In the genomic region with DNA sequence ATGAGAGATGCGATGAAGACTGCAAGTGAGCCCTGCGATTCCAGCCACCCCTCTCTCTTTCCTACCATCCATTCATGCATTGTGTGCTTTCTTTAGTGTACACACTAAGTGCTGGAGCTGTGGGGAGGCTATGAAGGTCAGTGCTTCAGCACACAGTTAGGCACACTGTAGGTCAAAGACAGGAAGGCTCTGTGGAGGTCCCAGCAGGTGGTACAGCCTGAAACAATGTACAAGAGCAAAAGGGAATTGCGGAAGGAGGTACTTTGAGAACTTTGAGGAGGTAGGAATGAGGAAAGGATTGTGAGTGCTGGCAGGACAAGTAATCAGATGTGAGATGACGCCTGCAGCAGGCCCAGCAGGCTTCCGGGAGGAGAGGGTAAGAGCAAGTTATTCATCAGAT, we compare ENCODE assay signal across 23 mouse cellular contexts. TPM values are rescaled to one million over a fixed set of nuclear protein-coding genes. Genes with fewer than 3 reads are reported as not detected.
DNase-seq lines count a peak whose midpoint lies in the region; ATAC-seq and TF ChIP-seq lines count a peak whose summit lies in the region.
"Had no signal": no experiment of that assay in that cellular context is flagged by ENCODE, and none has a peak within 500 bp of the region (broad histone marks: within the 10 kb centered on the region; RNA-seq: fewer than 3 reads in every experiment).

No protein-coding gene starts in this region.

- no peaks in the 10 kb centered on the region for H3K9me3 ChIP-seq in heart, embryonic 12.5 days (replicated peaks)
- no peaks in the 10 kb centered on the region for H3K9me3 ChIP-seq in ES-E14 (ENCODE audit: control insufficient read depth, insufficient read depth, low read depth, low read length)
- H3K9me3 ChIP-seq: embryonic facial prominence, embryonic 10.5 days; embryonic facial prominence, embryonic 12.5 days; forebrain, embryonic 13.5 days; forebrain, embryonic 15.5 days; G1E had no signal

- in situ Hi-C loops in ES-E14 (cut with MboI; ENCODE audit: low sequenced_read_pairs in 2 of 2, unreplicated experiment in 2 of 2), result no loop called here

- no peak overlapping the region for H3K9ac ChIP-seq in heart, embryonic 12.5 days
- H3K9ac ChIP-seq in ES-E14 (ENCODE audit: insufficient read depth, low read depth, low read length, poor library complexity, severe bottlenecking), result no peak overlapping the region
- H3K9ac ChIP-seq: embryonic facial prominence, embryonic 12.5 days; forebrain, embryonic 13.5 days; forebrain, embryonic 15.5 days; forebrain, postnatal 0 days had no signal

- no peak for ATAC-seq in heart, embryonic 12.5 days (ENCODE audit: insufficient number of reproducible peaks, low FRiP score)
- ATAC-seq: forebrain, embryonic 13.5 days; forebrain, embryonic 15.5 days; forebrain, postnatal 0 days; Patski had no signal

- peak; percentile 22 for DNase-seq in heart, adult 11 months
- peak; percentile 51 for DNase-seq in ES-E14 (ENCODE audit: low read depth, low spot score)
- DNase-seq in WW6 (ENCODE audit: low read depth, low spot score), result peak; percentile 29
- DNase-seq in gastrocnemius, postnatal 25 days, result no peak
- no peak for DNase-seq in kidney, postnatal 10 days
- DNase-seq in ovary, postnatal 36 days (ENCODE audit: low spot score), result no peak
- DNase-seq: adrenal gland, postnatal 10 days; adrenal gland, postnatal 25 days; B cell, adult 2 months; cerebellum, adult 11 months; cerebellum, adult 18-20 months; cerebellum, adult 8-10 months; cerebellum, adult 9-11 months; cerebellum, postnatal 14 days; cerebellum, postnatal 36 days; forebrain, postnatal 0 days had no signal

- WGBS in heart, embryonic 12.5 days, result 88% methylated on average over 5 of the region's 5 CpGs

- H3K4me3 ChIP-seq in heart, embryonic 12.5 days, result no peak overlapping the region
- no peak overlapping the region for H3K4me3 ChIP-seq in ES-E14 (ENCODE audit: insufficient read depth in 1 of 2, low read depth in 1 of 2, low read length in 2 of 2, poor library complexity in 1 of 2, severe bottlenecking in 1 of 2)
- H3K4me3 ChIP-seq: embryonic facial prominence, embryonic 10.5 days; embryonic facial prominence, embryonic 12.5 days; forebrain, embryonic 13.5 days; forebrain, embryonic 15.5 days had no signal

- no peaks in the 10 kb centered on the region for H3K4me1 ChIP-seq in heart, embryonic 12.5 days (replicated peaks)
- H3K4me1 ChIP-seq in ES-E14 (ENCODE audit: control insufficient read depth in 2 of 2, insufficient read depth in 2 of 2, low read length in 2 of 2, poor library complexity in 1 of 2), result no peaks in the 10 kb centered on the region
- H3K4me1 ChIP-seq: embryonic facial prominence, embryonic 10.5 days; embryonic facial prominence, embryonic 12.5 days; forebrain, embryonic 13.5 days; forebrain, embryonic 15.5 days had no signal

- H3K4me2 ChIP-seq in heart, embryonic 12.5 days, result no peak overlapping the region
- H3K4me2 ChIP-seq: embryonic facial prominence, embryonic 12.5 days; forebrain, embryonic 13.5 days; forebrain, embryonic 15.5 days had no signal

- H3K27me3 ChIP-seq in heart, embryonic 12.5 days (replicated peaks), result no peaks in the 10 kb centered on the region
- H3K27me3 ChIP-seq: embryonic facial prominence, embryonic 12.5 days; forebrain, embryonic 13.5 days; forebrain, embryonic 15.5 days; Patski had no signal

- H3K36me3 ChIP-seq in heart, embryonic 12.5 days, result peaks cover 88% of the 10 kb centered on the region
- peaks cover 32% of the 10 kb centered on the region for H3K36me3 ChIP-seq in ES-E14 (ENCODE audit: control insufficient read depth, insufficient read depth, low read length, poor library complexity, severe bottlenecking)

- H3K27ac ChIP-seq in heart, embryonic 12.5 days (ENCODE audit: poor library complexity, severe bottlenecking), result no peak overlapping the region
- no peak overlapping the region; the same call in 1 of the 2 replicates for H3K27ac ChIP-seq in ES-E14 (ENCODE audit: insufficient read depth, low read depth, low read length, poor library complexity, severe bottlenecking)
- H3K27ac ChIP-seq: embryonic facial prominence, embryonic 10.5 days; embryonic facial prominence, embryonic 12.5 days; forebrain, embryonic 13.5 days; forebrain, embryonic 15.5 days had no signal

TF ChIP-seq in ES-E14, 5 proteins besides CTCF, POLR2A, EP300 and RAD21:
- TF ChIP-seq ZNF384 (IDR thresholded peaks at IDR 0.05; ENCODE audit: low read depth, low read length) (no peak), MAFK (IDR thresholded peaks at IDR 0.05; ENCODE audit: insufficient read depth, low read depth, low read length) (no peak), HCFC1 (IDR thresholded peaks at IDR 0.05; ENCODE audit: borderline replicate concordance, insufficient read depth, low read length) (no peak), CHD2 (IDR thresholded peaks at IDR 0.05; ENCODE audit: low read depth, low read length) (no peak), ZC3H11A (IDR thresholded peaks at IDR 0.05; ENCODE audit: borderline replicate concordance, low read depth, low read length) (no peak)

RNA-seq across cellular contexts. Expression of a gene that starts 43.8 kb away (rescaled TPM):
- polyA plus RNA-seq in heart, embryonic 12.5 days (2016; fragmentation: Nextera tagmentation; extraction: Ambion mirVana), result 32.9 and 33.0 TPM in 2 replicates
- total RNA-seq in ES-E14 (2012; rRNA removed), result 11.1 and 15.5 TPM in 2 replicates
- total RNA-seq in gastrocnemius, postnatal 25 days (2021), result 100 to 1,000 TPM in 1 of 2 experiments, 10 to 100 TPM in 1; 97.6 to 118 TPM

RNA-seq across cellular contexts. Expression of a gene that starts 44.2 kb away (rescaled TPM):
- 15.7 and 16.4 TPM in 2 replicates for polyA plus RNA-seq in heart, embryonic 12.5 days (2016; fragmentation: Nextera tagmentation; extraction: Ambion mirVana)
- total RNA-seq in ES-E14 (2012; rRNA removed), result 27.0 and 31.1 TPM in 2 replicates
- 10 to 100 TPM; 10.6 to 10.9 TPM for total RNA-seq in gastrocnemius, postnatal 25 days (2021)

RNA-seq across cellular contexts. Expression of a gene that starts 54.8 kb away (rescaled TPM):
- 31.1 and 32.8 TPM in 2 replicates for polyA plus RNA-seq in heart, embryonic 12.5 days (2016; fragmentation: Nextera tagmentation; extraction: Ambion mirVana)
- 63.4 and 64.2 TPM in 2 replicates for total RNA-seq in ES-E14 (2012; rRNA removed)
- total RNA-seq in gastrocnemius, postnatal 25 days (2021), result 10 to 100 TPM; 22.7 to 22.8 TPM

Comparison
In these comparisons a context has a peak if more than half of its experiments do, and no peak if none do; other contexts are left out.
1. DNase-seq: peak in heart, adult 11 months (single experiment), ES-E14 (single experiment) and WW6 (single experiment); none in gastrocnemius, postnatal 25 days (single experiment), kidney, postnatal 10 days (single experiment) and ovary, postnatal 36 days (single experiment).